Mouse (Mus musculus): ENCODE measurements at regions not wholly inside any gene's neighbourhood (a gene's known extent, or its start where the extent isn't known, plus 50 kb on each side); places are given as distances from the start of the nearest gene placed in this dataset.

DNA sequence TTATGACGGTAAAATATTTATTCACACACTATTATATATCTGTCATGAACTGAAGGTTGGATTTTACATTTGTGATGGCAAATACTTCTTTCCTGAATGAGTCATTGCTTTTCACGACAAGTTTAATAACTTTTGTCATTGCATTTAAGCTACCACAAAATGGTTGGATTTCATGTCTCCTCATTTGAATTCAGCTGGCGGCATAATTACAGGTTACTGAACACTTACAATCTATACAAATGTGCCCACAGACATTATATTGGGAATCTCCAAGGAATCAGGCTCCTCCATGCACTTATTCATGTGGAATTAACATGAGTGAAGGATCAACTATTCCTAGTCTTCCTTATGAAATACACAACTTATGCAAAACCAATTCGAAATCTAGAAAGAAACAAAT is 150.3 kb upstream of the Cblb start:
- intact Hi-C loops (cut with DNase I): no loop called here
- no peak for DNase-seq (ENCODE audit: low spot score in 2 of 2)

DNA sequence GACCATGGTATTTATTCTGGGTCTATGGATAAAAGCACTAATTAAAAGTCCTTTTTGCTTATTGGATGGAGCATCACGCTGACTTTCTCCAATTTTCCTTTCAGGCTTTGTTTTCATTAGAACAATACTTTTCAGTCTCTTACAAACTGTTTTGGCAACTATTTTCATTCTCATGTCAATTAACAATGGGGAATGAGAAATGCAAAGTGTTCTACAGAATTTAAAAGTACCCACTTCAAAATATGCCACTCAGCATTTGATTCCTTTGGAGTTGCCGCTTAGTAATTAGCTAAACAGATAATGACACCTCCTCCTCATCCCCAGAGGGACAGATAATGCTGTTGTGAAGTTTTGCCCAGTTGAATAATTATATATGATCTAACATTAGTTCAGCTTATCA is 149.9 kb upstream of the Cblb start:
- intact Hi-C loops (cut with DNase I): no loop called here
- DNase-seq (ENCODE audit: low spot score in 2 of 2): no peak

DNA sequence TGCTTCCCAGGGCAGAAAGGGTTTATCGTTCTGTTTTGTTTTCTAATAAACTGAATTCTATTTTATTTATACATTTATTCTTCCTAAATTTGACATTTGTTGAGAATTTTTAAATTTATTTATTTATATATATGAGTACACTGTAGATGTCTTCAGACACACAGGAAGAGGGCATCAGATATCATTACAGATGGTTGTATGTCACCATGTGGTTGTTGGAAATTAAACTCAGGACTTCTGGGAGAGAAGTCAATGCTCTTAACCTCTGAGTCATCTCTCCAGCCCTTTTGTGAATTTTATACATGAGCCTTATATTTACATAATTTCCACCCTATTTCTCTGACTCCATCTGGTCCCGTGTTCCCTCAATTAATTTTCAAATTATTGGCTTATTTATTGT is 147.2 kb upstream of the Cblb start:
- DNase-seq (ENCODE audit: low spot score in 2 of 2): no peak
- intact Hi-C loops (cut with DNase I): no loop called here

DNA sequence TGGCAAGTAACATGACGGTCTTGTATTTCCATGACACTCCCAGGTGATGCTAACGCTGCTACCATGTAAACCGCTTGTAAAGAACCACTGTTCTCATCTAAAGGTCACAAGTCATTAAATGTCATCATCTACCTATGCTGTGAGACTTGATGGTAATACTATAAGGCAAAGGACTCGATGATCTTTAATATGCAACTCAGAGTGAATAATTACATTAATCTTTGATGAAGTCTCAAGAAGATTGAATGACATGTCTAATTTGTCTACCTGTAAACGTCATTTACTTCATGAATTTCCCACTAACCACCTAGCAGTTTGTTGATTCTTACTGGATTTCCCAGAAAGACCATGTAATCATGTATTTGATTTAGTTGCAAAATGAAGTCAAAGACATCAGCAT is 143.5 kb upstream of the Cblb start:
- DNase-seq (ENCODE audit: low spot score in 2 of 2): no peak
- intact Hi-C loops (cut with DNase I): no loop called here

DNA sequence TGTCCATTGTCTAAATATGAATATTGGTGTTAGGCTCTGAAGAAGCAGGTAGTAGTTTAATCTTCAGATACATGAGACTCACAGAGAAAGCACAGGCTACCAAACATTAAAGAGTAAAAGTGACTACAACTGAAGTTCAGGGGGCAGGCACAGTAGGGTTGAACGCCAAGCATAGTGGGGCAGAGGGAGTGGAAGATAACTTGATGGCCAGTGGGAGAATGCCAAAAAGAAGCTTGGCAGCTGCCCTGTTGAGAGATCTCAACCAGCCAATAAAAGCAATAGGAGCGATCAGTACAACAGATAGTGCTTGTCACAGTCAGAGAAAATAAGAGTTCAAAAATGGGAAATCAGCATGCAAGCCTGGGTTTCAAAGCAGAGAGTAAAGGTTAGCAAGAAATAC is 125.4 kb upstream of the Cblb start:
- intact Hi-C loops (cut with DNase I): no loop called here
- no peak for DNase-seq (ENCODE audit: low spot score in 2 of 2)

DNA sequence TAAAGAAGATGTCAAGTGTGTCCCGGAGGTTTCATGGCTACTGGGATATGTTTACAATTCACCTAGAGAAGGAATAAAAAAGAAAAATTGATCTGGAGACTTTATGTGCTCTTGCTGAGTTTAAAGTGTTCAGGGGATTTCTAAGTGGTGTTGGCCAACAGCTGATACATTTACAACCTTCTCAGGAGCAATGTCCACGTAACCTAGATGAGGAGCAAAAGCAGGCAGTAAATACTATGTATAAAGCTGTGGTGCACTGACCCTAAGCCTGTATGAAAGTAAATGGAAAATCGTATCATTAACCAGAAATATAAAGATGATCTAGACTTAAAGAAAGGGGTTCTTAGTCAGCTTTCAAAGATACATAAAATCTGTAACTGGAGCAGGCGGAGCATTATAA is 124.3 kb upstream of the Cblb start:
- intact Hi-C loops (cut with DNase I): no loop called here
- DNase-seq (ENCODE audit: low spot score in 2 of 2): no peak

GRCm38 (mm10) chr16:51910046-51910445 is 121.0 kb upstream of the Cblb start:
- no peak for DNase-seq (ENCODE audit: low spot score in 2 of 2)
- intact Hi-C loops (cut with DNase I): no loop called here

DNA sequence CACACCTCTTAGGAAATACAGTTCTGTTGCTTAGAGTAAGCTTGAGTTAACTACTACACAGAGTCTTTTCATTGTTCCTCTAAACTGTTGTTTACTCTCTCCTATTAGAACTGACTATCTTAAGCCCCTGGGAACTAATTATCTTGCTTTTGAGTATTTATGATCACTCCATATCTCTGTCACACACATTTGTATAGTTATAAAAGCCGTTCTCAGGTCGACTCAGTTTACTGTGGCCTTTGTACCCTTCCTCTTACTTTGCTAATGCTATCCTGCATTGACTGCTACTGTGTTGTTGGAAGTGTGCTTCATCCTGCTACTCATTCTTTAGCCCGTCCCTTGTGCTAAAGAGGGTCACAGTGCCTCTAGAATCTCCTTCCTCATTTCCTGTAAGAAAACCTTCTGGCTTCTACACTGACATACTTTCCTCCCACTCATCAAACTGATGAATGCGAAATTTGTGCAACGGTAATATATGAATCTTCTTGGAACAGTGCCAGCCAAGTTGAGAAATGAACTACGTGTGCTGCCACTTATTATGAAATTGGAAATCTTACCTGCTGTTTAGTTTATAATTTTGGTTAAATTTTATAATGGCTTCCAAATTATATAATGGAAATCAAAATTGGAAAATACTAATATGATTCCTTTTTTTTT is 119.8 kb upstream of the Cblb start:
- no peak for DNase-seq (ENCODE audit: low spot score in 2 of 2)
- intact Hi-C loops (cut with DNase I): no loop called here

DNA sequence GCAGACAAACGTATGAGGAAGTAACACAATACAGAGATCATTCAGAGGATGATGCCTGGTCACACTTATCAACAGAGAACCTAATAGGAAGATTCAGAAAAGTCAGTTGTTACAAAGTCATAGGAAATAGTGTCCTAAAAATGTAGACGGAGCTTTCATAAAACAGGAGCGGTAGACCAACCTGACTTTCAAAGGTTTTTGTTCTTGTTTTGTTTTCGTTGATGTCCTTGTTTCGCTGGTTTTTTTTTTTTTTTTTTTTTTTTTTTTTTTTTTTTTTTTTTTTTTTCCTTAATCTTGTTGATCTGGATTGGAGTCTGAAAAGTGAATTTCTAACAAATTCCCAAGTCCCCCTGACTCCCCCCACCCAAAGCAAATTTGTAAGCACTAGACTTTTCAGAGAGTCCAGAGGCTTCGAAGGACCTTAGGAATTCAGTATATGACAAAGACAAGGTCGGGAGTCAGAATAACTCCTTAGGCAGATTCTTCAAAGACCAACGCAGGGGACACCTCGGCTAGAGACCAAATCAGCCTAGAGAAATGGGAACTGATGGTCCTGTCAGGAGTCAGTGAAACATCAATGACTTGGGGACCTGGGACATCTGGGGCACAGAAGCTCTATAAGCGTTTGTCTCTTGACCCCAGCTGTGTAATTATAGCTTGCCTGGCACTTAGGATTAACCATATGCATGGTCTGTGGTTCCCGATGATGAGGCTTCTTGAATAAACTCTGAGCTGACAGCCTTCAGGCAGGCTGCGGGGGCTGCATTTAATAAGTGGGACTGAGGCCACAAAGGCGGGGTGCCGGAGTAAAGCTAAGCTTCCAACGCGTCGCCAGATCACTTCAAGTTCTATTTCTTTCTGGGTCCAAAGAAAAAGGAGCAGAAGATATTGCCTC is 115.7 kb upstream of the Cblb start:
- DNase-seq (ENCODE audit: low spot score in 2 of 2): no peak
- intact Hi-C loops (cut with DNase I): no loop called here

DNA sequence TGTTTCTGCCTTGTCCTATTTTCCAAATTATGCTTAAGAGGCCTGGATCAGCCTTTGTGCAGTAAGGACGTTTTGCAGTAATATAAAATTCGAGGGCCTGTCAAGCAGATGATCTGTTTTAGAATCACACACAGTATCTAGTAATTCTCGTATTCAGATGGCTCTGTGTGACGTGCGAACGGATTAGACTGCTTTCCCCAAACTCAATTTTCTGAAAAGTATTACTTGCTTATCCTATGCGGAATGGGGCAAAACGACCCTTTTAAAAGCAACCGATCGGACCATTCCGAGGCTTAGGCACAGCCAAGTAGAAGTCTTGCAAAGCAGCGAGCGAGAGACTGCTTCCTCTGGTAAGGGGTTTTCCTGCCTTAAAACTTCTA is 115.1 kb upstream of the Cblb start:
- intact Hi-C loops (cut with DNase I): no loop called here

DNA sequence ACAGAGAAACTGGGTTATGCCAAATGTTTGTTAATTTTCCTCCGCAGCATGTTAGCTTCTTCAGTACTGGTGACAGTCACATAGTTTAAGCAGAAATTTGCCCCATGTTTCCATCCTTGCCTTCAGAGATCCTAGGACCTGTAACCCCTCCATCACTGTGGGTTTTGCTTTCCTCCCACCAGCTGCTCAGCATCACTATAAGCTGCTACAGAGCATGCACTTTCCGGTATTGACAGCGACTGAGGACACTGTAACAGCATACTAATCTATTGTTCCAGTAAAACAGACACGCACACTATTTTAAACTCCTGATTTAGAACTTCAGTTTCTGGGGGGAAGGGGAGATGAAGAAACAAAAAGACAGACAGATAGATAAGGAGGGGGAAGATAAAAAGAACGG is 114.7 kb upstream of the Cblb start:
- DNase-seq (ENCODE audit: low spot score in 2 of 2): no peak
- intact Hi-C loops (cut with DNase I): no loop called here

More for the DNA sequence above, 115.1 kb upstream of the Cblb start:
- DNase-seq (ENCODE audit: low spot score in 2 of 2): no peak

GRCm38 (mm10) chr16:51916820-51917219 is 114.2 kb upstream of the Cblb start:
- intact Hi-C loops (cut with DNase I): no loop called here
- DNase-seq (ENCODE audit: low spot score in 2 of 2): no peak

- no peak for DNase-seq (ENCODE audit: low spot score in 2 of 2)
- intact Hi-C loops (cut with DNase I): no loop called here
These were observed 113.5 kb upstream of the Cblb start for GRCm38 (mm10) chr16:51917540-51917939.

DNA sequence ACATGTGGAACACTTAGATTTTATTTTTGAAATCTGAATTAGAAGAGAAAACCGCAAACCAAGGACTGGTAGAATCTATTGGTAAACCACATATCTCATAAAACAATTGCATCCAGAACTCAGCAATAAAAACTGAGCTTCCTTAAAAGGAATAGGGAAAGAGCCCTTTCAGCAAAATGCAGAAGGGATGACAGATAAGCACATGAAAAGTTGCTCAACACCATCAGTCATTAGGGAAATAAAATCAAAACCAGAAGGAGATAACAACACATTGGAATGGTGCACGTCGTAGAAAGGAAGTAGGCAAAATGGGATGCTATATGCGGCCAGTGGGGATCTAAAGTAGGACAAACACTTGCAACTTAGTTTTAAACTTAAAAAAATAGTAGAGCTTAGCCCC is 110.0 kb upstream of the Cblb start:
- intact Hi-C loops (cut with DNase I): no loop called here
- no peak for DNase-seq (ENCODE audit: low spot score in 2 of 2)

DNA sequence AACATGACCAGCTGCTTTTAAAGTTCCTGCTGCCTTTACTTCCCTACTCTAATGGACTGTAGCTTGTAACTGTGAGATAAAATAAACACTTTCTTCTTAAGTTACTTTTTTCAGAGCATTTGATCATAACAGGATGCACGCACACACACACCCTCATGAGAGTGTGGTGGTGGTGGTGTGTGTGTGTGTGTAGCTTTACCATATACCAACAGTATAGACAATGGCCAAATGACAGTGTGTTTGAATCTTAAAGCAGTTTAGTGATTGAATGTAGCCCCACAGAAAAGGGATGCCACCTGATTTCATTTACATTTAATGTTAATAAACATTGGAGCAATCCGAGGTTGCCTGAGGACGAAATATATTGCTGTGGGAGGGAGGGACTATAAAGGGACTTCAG is 108.4 kb upstream of the Cblb start:
- intact Hi-C loops (cut with DNase I): no loop called here
- DNase-seq (ENCODE audit: low spot score in 2 of 2): no peak

DNA sequence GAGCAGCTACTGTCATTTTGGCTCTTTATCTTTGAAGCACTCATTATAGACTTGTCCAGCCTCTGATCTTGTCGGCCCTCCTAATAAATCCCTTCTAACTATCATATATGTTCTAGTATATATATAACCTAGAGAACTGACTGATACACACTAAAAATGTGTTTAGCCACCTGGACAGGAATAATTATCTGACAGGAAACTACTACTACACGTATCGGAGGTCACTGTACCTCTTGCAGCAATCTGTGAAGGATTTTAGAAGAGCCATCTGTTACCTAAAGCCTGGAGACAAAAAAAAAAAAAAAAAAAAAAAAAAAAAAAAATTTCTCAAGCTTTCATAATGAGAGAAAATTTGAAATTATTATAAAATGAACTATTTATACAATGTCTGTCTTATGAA is 105.4 kb upstream of the Cblb start:
- intact Hi-C loops (cut with DNase I): no loop called here
- DNase-seq (ENCODE audit: low spot score in 2 of 2): no peak

- DNase-seq (ENCODE audit: low spot score in 2 of 2): no peak
- intact Hi-C loops (cut with DNase I): loop anchor here (10.0 kb wide), 1 partner anchor 192 kb away; no protein-coding TSS in a partner anchor
These were observed 97.9 kb upstream of the Cblb start for GRCm38 (mm10) chr16:51933122-51933521.

- DNase-seq (ENCODE audit: low spot score in 2 of 2): no peak
- intact Hi-C loops (cut with DNase I): loop anchor here (10.0 kb wide), 1 partner anchor 191 kb away; no protein-coding TSS in a partner anchor
These were observed 97.1 kb upstream of the Cblb start for GRCm38 (mm10) chr16:51933965-51934364.

- DNase-seq (ENCODE audit: low spot score in 2 of 2): peak; percentile 41 to 63
- intact Hi-C loops (cut with DNase I): loop anchor here (10.0 kb wide), 1 partner anchor 188 kb away; no protein-coding TSS in a partner anchor
These were observed 93.7 kb upstream of the Cblb start for GRCm38 (mm10) chr16:51937298-51937697.

GRCm38 (mm10) chr16:51939061-51939460 is 92.0 kb upstream of the Cblb start:
- DNase-seq (ENCODE audit: low spot score in 2 of 2): no peak
- intact Hi-C loops (cut with DNase I): loop anchor here (10.0 kb wide), 1 partner anchor 186 kb away; no protein-coding TSS in a partner anchor

DNA sequence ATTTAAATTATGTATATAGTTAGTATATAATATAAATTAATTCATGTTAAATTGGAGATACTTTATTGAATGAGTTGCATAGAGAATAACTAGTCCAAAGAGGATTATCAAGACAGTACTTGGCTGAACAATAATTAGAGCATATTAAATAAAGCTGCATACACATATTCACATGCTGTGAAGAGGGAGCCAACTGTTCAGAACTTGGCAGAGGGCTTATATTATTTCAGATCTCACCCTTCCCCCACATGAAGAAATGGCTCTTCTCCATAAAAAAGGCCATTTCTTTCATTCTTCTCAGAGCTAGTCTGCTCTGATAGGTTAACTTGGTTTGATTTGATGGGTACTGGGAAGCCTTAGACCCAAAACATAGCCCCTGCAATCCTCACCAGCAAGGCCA is 90.5 kb upstream of the Cblb start:
- no peak for DNase-seq (ENCODE audit: low spot score in 2 of 2)
- intact Hi-C loops (cut with DNase I): no loop called here

All from left cerebral cortex, postnatal 36 days (tissue).